In the genomic region with DNA sequence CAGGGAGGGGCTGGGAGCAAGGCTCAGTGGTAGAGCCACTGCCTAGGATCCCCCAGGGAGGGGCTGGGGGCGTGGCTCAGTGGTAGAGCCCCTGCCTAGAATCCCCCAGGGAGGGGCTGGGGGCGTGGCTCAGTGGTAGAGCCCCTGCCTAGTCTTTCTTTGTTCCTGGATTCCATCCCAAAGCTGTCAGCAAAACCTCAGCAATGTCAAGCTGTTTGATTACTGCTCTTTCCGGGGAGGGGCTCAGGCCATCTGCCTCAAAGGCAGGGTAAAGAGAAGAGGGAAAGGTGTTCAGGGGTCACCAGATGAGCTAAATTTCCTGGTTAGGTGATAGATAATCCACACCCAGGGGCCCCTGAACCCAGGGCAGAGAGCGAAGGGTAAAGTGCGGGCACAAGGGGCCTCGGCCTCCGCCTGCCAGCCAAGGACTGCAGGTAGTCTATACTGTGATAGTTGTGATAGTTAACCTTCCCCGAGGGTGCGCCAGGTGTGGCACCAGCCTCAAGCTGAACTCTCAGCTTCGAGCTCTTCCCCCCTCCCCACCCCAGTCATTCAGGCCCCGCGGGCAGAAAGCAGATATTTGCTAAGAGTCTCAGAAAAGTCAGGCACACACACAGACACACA, we compare ENCODE assay signal across 25 mouse cellular contexts. TPM values are rescaled to one million over a fixed set of nuclear protein-coding genes. Genes with fewer than 3 reads are reported as not detected.
A peak's percentile ranks its signal among the peaks of the same experiment; 100 is the strongest.
DNase-seq lines count a peak whose midpoint lies in the region; ATAC-seq and TF ChIP-seq lines count a peak whose summit lies in the region.
"Had no signal": no experiment of that assay in that cellular context is flagged by ENCODE, and none has a peak within 500 bp of the region (broad histone marks: within the 10 kb centered on the region; RNA-seq: fewer than 3 reads in every experiment).

No protein-coding gene starts in this region.

- H3K36me3 ChIP-seq in hindbrain, embryonic 10.5 days, result no peaks in the 10 kb centered on the region
- H3K36me3 ChIP-seq in hindbrain, embryonic 11.5 days (ENCODE audit: control insufficient read depth, insufficient read depth, low read length), result no peaks in the 10 kb centered on the region
- H3K36me3 ChIP-seq in E14TG2a.4 (ENCODE audit: insufficient read depth, low read length), result no peaks in the 10 kb centered on the region
- H3K36me3 ChIP-seq in intestine, postnatal 0 days (ENCODE audit: control insufficient read depth, insufficient read depth), result no peaks in the 10 kb centered on the region
- no peaks in the 10 kb centered on the region for H3K36me3 ChIP-seq in midbrain, postnatal 0 days (ENCODE audit: insufficient read depth, low read length)
- H3K36me3 ChIP-seq: forebrain, embryonic 12.5 days; heart, embryonic 12.5 days; hindbrain, embryonic 13.5 days; kidney, embryonic 15.5 days; limb, embryonic 10.5 days; lung, embryonic 15.5 days; midbrain, embryonic 13.5 days; neural tube, embryonic 12.5 days had no signal

- no peak overlapping the region for H3K9ac ChIP-seq in hindbrain, embryonic 11.5 days (ENCODE audit: low read depth, low read length)
- H3K9ac ChIP-seq in intestine, postnatal 0 days (ENCODE audit: low read depth, low read length), result no peak overlapping the region
- no peak overlapping the region for H3K9ac ChIP-seq in midbrain, postnatal 0 days (replicated peaks; ENCODE audit: low read length, poor library complexity, severe bottlenecking)
- H3K9ac ChIP-seq: forebrain, embryonic 12.5 days; heart, embryonic 12.5 days; hindbrain, embryonic 13.5 days; kidney, embryonic 15.5 days; lung, embryonic 15.5 days; midbrain, embryonic 13.5 days; neural tube, embryonic 12.5 days had no signal

- H3K27ac ChIP-seq in hindbrain, embryonic 10.5 days, result 0 out of 2 replicates have a peak overlapping the region, but pooled peaks have one; percentile 35
- no peak overlapping the region for H3K27ac ChIP-seq in hindbrain, embryonic 11.5 days (ENCODE audit: low read depth, low read length)
- H3K27ac ChIP-seq in intestine, postnatal 0 days (ENCODE audit: low read depth, low read length), result peak overlapping the region; percentile 94
- H3K27ac ChIP-seq in midbrain, postnatal 0 days (ENCODE audit: low read depth, low read length), result no peak overlapping the region
- H3K27ac ChIP-seq: forebrain, embryonic 12.5 days; gastrocnemius, adult 2 months; hindbrain, embryonic 13.5 days; kidney, embryonic 15.5 days; left cerebral cortex, adult 2 months; limb, embryonic 10.5 days; midbrain, embryonic 13.5 days; neural tube, embryonic 12.5 days had no signal

- H3K4me1 ChIP-seq in hindbrain, embryonic 10.5 days (replicated peaks), result peaks cover 40% of the 10 kb centered on the region
- peaks cover 2% of the 10 kb centered on the region; the same call in 1 of the 2 replicates for H3K4me1 ChIP-seq in hindbrain, embryonic 11.5 days (replicated peaks; ENCODE audit: control insufficient read depth, insufficient read depth, low read length)
- peaks cover 91% of the 10 kb centered on the region for H3K4me1 ChIP-seq in E14TG2a.4 (replicated peaks; ENCODE audit: low read depth, low read length)
- H3K4me1 ChIP-seq in intestine, postnatal 0 days (replicated peaks; ENCODE audit: control insufficient read depth, insufficient read depth, low read length), result peaks cover 20% of the 10 kb centered on the region
- no peaks in the 10 kb centered on the region for H3K4me1 ChIP-seq in midbrain, postnatal 0 days (ENCODE audit: insufficient read depth, low read length)

- H3K9me3 ChIP-seq in hindbrain, embryonic 10.5 days, result no peaks in the 10 kb centered on the region
- H3K9me3 ChIP-seq in hindbrain, embryonic 11.5 days (ENCODE audit: control insufficient read depth, low read length), result no peaks in the 10 kb centered on the region
- peaks cover 8% of the 10 kb centered on the region; the same call in 1 of the 2 replicates for H3K9me3 ChIP-seq in E14TG2a.4 (ENCODE audit: low read length)
- no peaks in the 10 kb centered on the region for H3K9me3 ChIP-seq in intestine, postnatal 0 days (ENCODE audit: control insufficient read depth)
- H3K9me3 ChIP-seq in midbrain, postnatal 0 days (ENCODE audit: low read length), result no peaks in the 10 kb centered on the region
- H3K9me3 ChIP-seq: forebrain, embryonic 12.5 days; heart, embryonic 12.5 days; hindbrain, embryonic 13.5 days; kidney, embryonic 15.5 days; limb, embryonic 10.5 days; lung, embryonic 15.5 days; megakaryocyte, embryonic 14.5 days; midbrain, embryonic 13.5 days; neural tube, embryonic 12.5 days had no signal

- H3K27me3 ChIP-seq in hindbrain, embryonic 10.5 days (ENCODE audit: insufficient read depth, poor library complexity, severe bottlenecking), result peaks cover 18% of the 10 kb centered on the region
- no peaks in the 10 kb centered on the region; the same call in 1 of the 2 replicates for H3K27me3 ChIP-seq in hindbrain, embryonic 11.5 days (ENCODE audit: control insufficient read depth, insufficient read depth, low read length)
- H3K27me3 ChIP-seq in E14TG2a.4 (ENCODE audit: insufficient read depth, low read length), result no peaks in the 10 kb centered on the region
- no peaks in the 10 kb centered on the region for H3K27me3 ChIP-seq in intestine, postnatal 0 days (replicated peaks; ENCODE audit: control insufficient read depth, insufficient read depth, low read length)
- H3K27me3 ChIP-seq in midbrain, postnatal 0 days (ENCODE audit: insufficient read depth, low read length), result 0 out of 2 replicates have a peak, but pooled peaks cover 4% of the 10 kb centered on the region
- H3K27me3 ChIP-seq: heart, embryonic 12.5 days; kidney, embryonic 15.5 days; lung, embryonic 15.5 days; megakaryocyte, embryonic 14.5 days had no signal

- H3K4me2 ChIP-seq in hindbrain, embryonic 11.5 days (replicated peaks; ENCODE audit: low read depth, low read length), result no peak overlapping the region
- H3K4me2 ChIP-seq in intestine, postnatal 0 days (replicated peaks; ENCODE audit: low read depth), result no peak overlapping the region
- no peak overlapping the region for H3K4me2 ChIP-seq in midbrain, postnatal 0 days (ENCODE audit: low read depth, low read length, poor library complexity, severe bottlenecking)
- H3K4me2 ChIP-seq: forebrain, embryonic 12.5 days; heart, embryonic 12.5 days; hindbrain, embryonic 13.5 days; kidney, embryonic 15.5 days; lung, embryonic 15.5 days; midbrain, embryonic 13.5 days; neural tube, embryonic 12.5 days had no signal

- no peak overlapping the region for H3K4me3 ChIP-seq in hindbrain, embryonic 10.5 days
- H3K4me3 ChIP-seq in hindbrain, embryonic 11.5 days (ENCODE audit: low read depth, low read length), result no peak overlapping the region
- H3K4me3 ChIP-seq in E14TG2a.4 (replicated peaks; ENCODE audit: low read length), result peak overlapping the region; percentile 57
- no peak overlapping the region for H3K4me3 ChIP-seq in intestine, postnatal 0 days (ENCODE audit: low read depth, low read length)
- H3K4me3 ChIP-seq in midbrain, postnatal 0 days (ENCODE audit: low read depth, low read length), result no peak overlapping the region
- H3K4me3 ChIP-seq: forebrain, embryonic 12.5 days; gastrocnemius, adult 2 months; heart, embryonic 12.5 days; hindbrain, embryonic 13.5 days; kidney, embryonic 15.5 days; left cerebral cortex, adult 2 months; limb, embryonic 10.5 days; lung, embryonic 15.5 days; megakaryocyte, embryonic 14.5 days; midbrain, embryonic 13.5 days; neural tube, embryonic 12.5 days had no signal

- ATAC-seq in hindbrain, embryonic 11.5 days (ENCODE audit: low FRiP score), result no peak
- peak; percentile 77 for ATAC-seq in intestine, postnatal 0 days
- no peak for ATAC-seq in midbrain, postnatal 0 days (ENCODE audit: low FRiP score)
- ATAC-seq: inflammation-experienced regulatory T-cells, adult 6 months; midbrain, embryonic 13.5 days had no signal

- DNase-seq in hindbrain, embryonic 10.5 days (ENCODE audit: low spot score), result no peak
- no peak for DNase-seq in hindbrain, embryonic 11.5 days (ENCODE audit: low spot score)
- DNase-seq in R1 (ENCODE audit: low read depth, low spot score), result peak; percentile 99
- DNase-seq in left cerebral cortex, adult 9 months (ENCODE audit: low spot score in 2 of 2), result no peak
- DNase-seq in midbrain, postnatal 0 days (ENCODE audit: low spot score), result no peak
- DNase-seq in thymus, postnatal 25 days, result no peak
- DNase-seq: adrenal gland, postnatal 36 days; cerebellum, adult 11-12 months; cerebellum, postnatal 10 days; gastrocnemius, adult 2 months; heart, postnatal 14 days; lung, postnatal 36 days had no signal

- 82% methylated on average over 12 of the region's 12 CpGs for WGBS in hindbrain, embryonic 10.5 days
- WGBS in hindbrain, embryonic 11.5 days, result 82% methylated on average over 12 of the region's 12 CpGs
- 46% methylated on average over 12 of the region's 12 CpGs for WGBS in intestine, postnatal 0 days
- 82% methylated on average over 12 of the region's 12 CpGs for WGBS in midbrain, postnatal 0 days

- no peak for TF ChIP-seq CTCF in E14TG2a.4 (conservative IDR thresholded peaks at IDR 0.05; ENCODE audit: low read length)
- 0 out of 2 replicates have a peak, but pooled peaks have one; percentile 13 for TF ChIP-seq CTCF in intestine, postnatal 0 days (IDR thresholded peaks at IDR 0.05; ENCODE audit: low read depth)
- TF ChIP-seq CTCF in midbrain, postnatal 0 days (IDR thresholded peaks at IDR 0.05), result no peak

RNA-seq across cellular contexts. Expression of a gene that starts 17.9 kb away (rescaled TPM):
- polyA plus RNA-seq in hindbrain, embryonic 10.5 days (2016; fragmentation: Nextera tagmentation; extraction: Ambion mirVana), result 14,349 and 15,462 TPM in 2 replicates
- polyA plus RNA-seq in hindbrain, embryonic 11.5 days (2014; fragmentation: Nextera tagmentation; extraction: Ambion mirVana), result 15,671 and 16,656 TPM in 2 replicates
- 22,808 and 23,070 TPM in 2 replicates for polyA plus RNA-seq in intestine, postnatal 0 days (2015; fragmentation: Nextera tagmentation; extraction: Ambion mirVana)
- 5,191 and 5,200 TPM in 2 replicates for total RNA-seq in midbrain, postnatal 0 days (2014; rRNA removed)
- 15,915 and 17,004 TPM in 2 replicates for polyA plus RNA-seq in midbrain, postnatal 0 days (2015; fragmentation: Nextera tagmentation; extraction: Ambion mirVana)

RNA-seq across cellular contexts. Expression of a gene that starts 29.2 kb away (rescaled TPM):
- 23.8 and 24.2 TPM in 2 replicates for polyA plus RNA-seq in hindbrain, embryonic 10.5 days (2016; fragmentation: Nextera tagmentation; extraction: Ambion mirVana)
- polyA plus RNA-seq in hindbrain, embryonic 11.5 days (2014; fragmentation: Nextera tagmentation; extraction: Ambion mirVana), result 12.1 and 14.5 TPM in 2 replicates
- 5.6 and 6.2 TPM in 2 replicates for polyA plus RNA-seq in intestine, postnatal 0 days (2015; fragmentation: Nextera tagmentation; extraction: Ambion mirVana)
- 52.8 and 67.5 TPM in 2 replicates for total RNA-seq in midbrain, postnatal 0 days (2014; rRNA removed)
- 25.5 and 27.5 TPM in 2 replicates for polyA plus RNA-seq in midbrain, postnatal 0 days (2015; fragmentation: Nextera tagmentation; extraction: Ambion mirVana)

RNA-seq across cellular contexts. Expression of a gene that starts 35.7 kb away (rescaled TPM):
- 757 and 846 TPM in 2 replicates for polyA plus RNA-seq in hindbrain, embryonic 10.5 days (2016; fragmentation: Nextera tagmentation; extraction: Ambion mirVana)
- polyA plus RNA-seq in hindbrain, embryonic 11.5 days (2014; fragmentation: Nextera tagmentation; extraction: Ambion mirVana), result 570 and 615 TPM in 2 replicates
- 36.5 and 37.1 TPM in 2 replicates for polyA plus RNA-seq in intestine, postnatal 0 days (2015; fragmentation: Nextera tagmentation; extraction: Ambion mirVana)
- total RNA-seq in midbrain, postnatal 0 days (2014; rRNA removed), result 536 and 616 TPM in 2 replicates
- polyA plus RNA-seq in midbrain, postnatal 0 days (2015; fragmentation: Nextera tagmentation; extraction: Ambion mirVana), result 485 and 504 TPM in 2 replicates

Comparison
In these comparisons a context has a peak if more than half of its experiments do, and no peak if none do; other contexts are left out.
1. H3K27ac ChIP-seq: peak in hindbrain, embryonic 10.5 days (single experiment) and intestine, postnatal 0 days (single experiment); none in hindbrain, embryonic 11.5 days (single experiment) and midbrain, postnatal 0 days (single experiment).
2. RNA of a gene that starts 35.7 kb away (polyA plus RNA-seq): 757 to 846 TPM in hindbrain, embryonic 10.5 days, 570 to 615 TPM in hindbrain, embryonic 11.5 days and 485 to 504 TPM in midbrain, postnatal 0 days; 36.5 to 37.1 TPM in intestine, postnatal 0 days; every median in the first group is over 10 times any median in the second.